Mouse (Mus musculus): Measurements from ENCODE around the gene Csad.

Gene Csad

GRCm38 (mm10) chr15:102133314-102133713 lies 71.2 kb downstream of the Csad start:
- DNase-seq (ENCODE audit: low read depth, low spot score), result no peak
